Mouse (Mus musculus) small intestine, adult 2 months (tissue): Measurements from ENCODE around the gene Tmem56.

Experiments used
- CTCF ChIP-seq: fragments of 200-500 bp; IDR thresholded peaks from 2 replicates; pipeline ENCODE4 v1.5.1; 2012; ENCODE audit warnings: low read depth, mild to moderate bottlenecking, control low read depth, inconsistent platforms, low read length, moderate library complexity, mixed read lengths; ENCODE audit not compliant: insufficient replicate concordance, insufficient read length; ENCODE audit errors: extremely low read depth
- POLR2A ChIP-seq: fragments of 200-500 bp; IDR thresholded peaks from 2 replicates; pipeline ENCODE4 v1.6.1; 2012; ENCODE audit warnings: low read depth, mild to moderate bottlenecking, control low read depth, inconsistent platforms, low read length, moderate library complexity

DNA sequence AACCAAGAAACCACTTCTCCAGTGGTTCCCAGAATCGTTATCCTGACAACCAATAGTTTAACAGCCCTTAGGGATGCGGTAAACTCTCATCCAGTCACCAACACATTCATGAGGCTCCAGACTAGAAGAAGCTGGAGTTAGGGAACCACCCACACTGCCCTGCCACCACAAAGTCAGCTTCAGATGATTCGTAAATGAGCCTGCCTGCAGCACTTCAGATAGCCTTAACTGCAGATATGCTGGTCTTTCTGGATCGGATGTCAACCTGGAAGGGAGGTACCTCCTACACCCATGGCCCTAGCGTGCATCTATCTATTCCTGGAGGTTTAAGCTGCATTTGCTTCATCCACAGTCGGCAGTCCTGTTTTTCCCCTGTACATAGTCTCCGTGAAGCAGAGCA lies 60.9 kb downstream of the Tmem56 start:
- TF ChIP-seq CTCF (no peak), POLR2A (no peak)
